Mouse (Mus musculus): ENCODE measurements around the gene Zfp750.

- TF ChIP-seq CTCF (IDR thresholded peaks at IDR 0.05; ENCODE audit: borderline replicate concordance, insufficient read depth, low read length) = no peak
- TF ChIP-seq POLR2A (IDR thresholded peaks at IDR 0.05; ENCODE audit: low read depth, low read length) = no peak
Measured at GRCm38 (mm10) chr11:121520761-121521160, 1.6 kb upstream of the Zfp750 start.

Data from embryonic fibroblast, embryonic 13.5 days (primary cell).